Mouse (Mus musculus) embryonic facial prominence, embryonic 12.5 days (tissue): ENCODE data around the gene 4930503B20Rik. TPM values are rescaled to one million over a fixed set of nuclear protein-coding genes. Genes with fewer than 3 reads are reported as not detected.

Experiments
- ATAC-seq: fragments of 200-750 bp; cut with Nextera tagmentation; 2 replicates; pipeline ENCODE4 v1.8.0; 2017; ENCODE audit not compliant: insufficient number of reproducible peaks, insufficient read depth, low FRiP score, low TSS enrichment
- H3K27ac ChIP-seq: fragments of 300-500 bp; sonication (generic); 2 replicates; pipeline ENCODE4 v1.5.1; 2016; ENCODE audit warnings: mild to moderate bottlenecking
- H3K27me3 ChIP-seq: fragments of 300-500 bp; sonication (generic); 2 replicates; pipeline ENCODE4 v1.6.1; 2016; ENCODE audit warnings: mild to moderate bottlenecking, moderate library complexity
- H3K36me3 ChIP-seq: fragments of 300-500 bp; sonication (generic); 2 replicates; pipeline ENCODE4 v1.6.1; 2016; ENCODE audit warnings: mild to moderate bottlenecking
- H3K4me1 ChIP-seq: fragments of 300-500 bp; sonication (generic); 2 replicates; pipeline ENCODE4 v1.6.1; 2016
- H3K4me2 ChIP-seq: fragments of 300-500 bp; sonication (generic); replicated peaks from 2 replicates; pipeline ENCODE4 v1.6.1; 2016; ENCODE audit warnings: mild to moderate bottlenecking, moderate library complexity
- H3K4me3 ChIP-seq: fragments of 300-500 bp; sonication (generic); 2 replicates; pipeline ENCODE4 v1.5.1; 2016; ENCODE audit warnings: mild to moderate bottlenecking
- H3K9ac ChIP-seq: fragments of 300-500 bp; sonication (generic); 2 replicates; pipeline ENCODE4 v1.6.1; 2016; ENCODE audit warnings: mild to moderate bottlenecking, moderate library complexity
- H3K9me3 ChIP-seq: fragments of 300-500 bp; sonication (generic); 2 replicates; pipeline ENCODE4 v1.6.1; 2016; ENCODE audit warnings: mild to moderate bottlenecking, moderate library complexity
- WGBS: fragments of 180-500 bp; shearing (Covaris S2); methylation state at CpG from one replicate; pipeline ENCODE4 v1.1.7; 2016; 5-methylcytosine and 5-hydroxymethylcytosine counted together
- polyA plus RNA-seq: library from polyadenylated mRNA; unstranded; fragments of >200 nt; fragmentation: Nextera tagmentation; extraction: Ambion mirVana; gene quantifications from 2 replicates; pipeline ENCODE4 v1.2.1, GENCODE M21; 2016

Gene 4930503B20Rik
- polyA plus RNA-seq, 1 experiment from 2014 or later, result not detected

DNA sequence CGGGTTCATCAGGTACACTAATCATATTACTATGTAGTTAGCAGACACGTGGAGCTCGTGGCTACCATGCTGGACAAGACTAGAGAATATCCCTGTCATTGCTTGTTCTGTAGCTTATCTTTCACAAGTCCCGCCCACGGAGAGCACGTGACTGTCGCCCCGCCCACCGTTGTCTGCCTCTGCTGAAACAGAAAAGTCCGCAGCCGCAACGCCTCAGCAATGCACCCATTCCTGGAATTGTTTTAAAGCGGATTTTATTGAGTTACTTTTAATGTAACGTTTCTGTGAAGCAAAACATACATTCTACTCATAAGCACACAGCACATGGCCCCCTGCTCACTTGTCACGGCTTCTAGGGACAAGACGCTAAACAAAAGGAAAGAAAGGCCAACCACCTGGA lies 28.5 kb upstream of the 4930503B20Rik start:
- H3K4me1 ChIP-seq, result peaks cover 5% of the 10 kb centered on the region; the same call in 1 of the 2 replicates
- H3K36me3 ChIP-seq, result no peaks in the 10 kb centered on the region
- H3K27me3 ChIP-seq, result no peaks in the 10 kb centered on the region
- H3K4me3 ChIP-seq, result no peak overlapping the region
- no peak overlapping the region for H3K4me2 ChIP-seq
- no peak for ATAC-seq
- no peaks in the 10 kb centered on the region for H3K9me3 ChIP-seq
- WGBS, result 93% methylated on average over 16 of the region's 16 CpGs
- no peak overlapping the region for H3K27ac ChIP-seq
- H3K9ac ChIP-seq, result no peak overlapping the region

DNA sequence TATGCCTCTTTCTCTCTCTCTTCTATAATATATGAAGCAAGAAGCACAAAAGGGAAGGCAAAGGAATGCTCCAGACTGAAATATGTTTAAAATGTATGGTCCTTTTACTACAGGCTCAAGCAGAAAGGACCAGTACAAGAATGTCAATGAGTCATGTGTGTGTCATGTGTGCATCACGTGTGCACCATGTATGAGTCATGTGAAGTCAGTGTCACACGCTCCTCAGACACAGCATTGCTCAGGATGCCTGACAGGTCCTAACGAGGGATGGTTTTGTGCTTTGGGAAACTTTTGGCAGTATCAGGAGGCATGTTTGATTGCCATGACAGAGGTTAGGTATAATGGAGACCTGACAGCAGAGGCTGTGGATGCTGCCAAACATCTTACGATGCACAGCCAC lies 25.1 kb upstream of the 4930503B20Rik start:
- no peak for ATAC-seq
- H3K36me3 ChIP-seq, result no peaks in the 10 kb centered on the region
- H3K4me2 ChIP-seq, result no peak overlapping the region
- 90% methylated on average over 4 of the region's 4 CpGs for WGBS
- H3K9me3 ChIP-seq, result no peaks in the 10 kb centered on the region
- no peaks in the 10 kb centered on the region for H3K27me3 ChIP-seq
- no peaks in the 10 kb centered on the region for H3K4me1 ChIP-seq
- H3K9ac ChIP-seq, result no peak overlapping the region
- H3K4me3 ChIP-seq, result no peak overlapping the region
- H3K27ac ChIP-seq, result no peak overlapping the region

DNA sequence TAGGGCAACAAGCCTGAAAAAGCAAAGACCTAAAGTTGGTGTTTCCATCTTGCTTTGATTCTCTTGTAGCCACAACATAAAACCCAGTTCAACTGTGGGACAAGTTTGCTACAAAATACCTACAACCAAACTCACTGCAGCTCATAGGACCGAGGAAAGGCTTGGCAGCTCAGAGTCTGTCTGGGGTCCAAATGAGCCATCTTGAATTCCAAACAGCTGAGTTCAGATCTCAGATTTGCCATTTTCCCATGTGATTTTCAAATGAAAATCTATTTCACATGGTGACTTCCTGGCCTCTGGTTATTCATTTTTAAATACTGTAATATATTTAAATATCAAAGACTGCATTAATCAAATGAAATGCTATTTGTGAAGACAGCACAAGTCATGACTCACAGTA lies 24.0 kb upstream of the 4930503B20Rik start:
- H3K36me3 ChIP-seq, result no peaks in the 10 kb centered on the region
- 89% methylated on average over 1 of the region's 1 CpGs for WGBS
- no peaks in the 10 kb centered on the region for H3K9me3 ChIP-seq
- no peak overlapping the region for H3K4me2 ChIP-seq
- H3K9ac ChIP-seq, result no peak overlapping the region
- H3K27me3 ChIP-seq, result no peaks in the 10 kb centered on the region
- H3K4me3 ChIP-seq, result no peak overlapping the region
- H3K27ac ChIP-seq, result no peak overlapping the region
- H3K4me1 ChIP-seq, result no peaks in the 10 kb centered on the region
- no peak for ATAC-seq

DNA sequence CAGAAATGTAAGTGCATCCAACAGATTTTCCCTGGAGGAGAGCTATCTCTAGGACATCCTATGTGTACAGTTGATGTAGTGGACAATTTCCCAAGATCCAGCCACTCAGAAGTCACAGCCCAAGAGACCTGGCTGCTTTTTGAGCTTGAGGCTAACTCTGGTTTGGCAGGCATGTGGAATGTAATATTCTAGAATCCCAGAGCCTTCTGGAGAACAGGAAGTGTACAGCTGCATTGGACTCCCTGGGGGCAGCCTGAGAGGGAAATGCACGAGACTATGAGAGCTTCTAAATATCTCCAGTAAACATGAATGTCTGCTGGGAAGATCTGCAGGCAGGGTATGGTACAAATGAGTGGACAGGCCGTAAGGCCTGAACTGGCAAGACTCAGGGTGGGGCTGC lies 20.0 kb upstream of the 4930503B20Rik start:
- Histone ChIP-seq H3K4me1 (no peaks in the 10 kb centered on the region), H3K27me3 (no peaks in the 10 kb centered on the region), H3K4me3 (no peak overlapping the region), H3K9ac (no peak overlapping the region), H3K4me2 (no peak overlapping the region), H3K36me3 (no peaks in the 10 kb centered on the region), H3K9me3 (no peaks in the 10 kb centered on the region), H3K27ac (no peak overlapping the region)
- WGBS, result 58% methylated on average over 2 of the region's 2 CpGs
- no peak for ATAC-seq

DNA sequence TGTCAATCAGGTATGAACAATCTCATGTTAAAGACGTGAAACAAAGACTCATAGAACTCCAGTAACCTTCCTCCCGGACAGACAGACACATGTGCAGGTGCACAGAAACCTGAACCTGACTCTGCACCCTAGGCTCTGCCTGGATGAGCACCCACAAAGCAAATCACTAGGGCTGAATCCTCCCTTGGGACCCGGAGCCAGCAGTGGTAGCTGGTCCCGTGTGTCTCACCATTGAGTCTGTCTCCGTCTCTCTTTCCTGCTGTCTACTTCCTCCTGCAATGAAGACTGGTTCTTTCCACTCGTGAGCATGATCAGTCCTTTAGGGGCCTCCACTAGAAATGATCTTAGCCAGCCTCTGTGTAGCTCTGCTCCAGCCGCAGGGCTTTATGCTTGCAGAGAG lies 10.8 kb upstream of the 4930503B20Rik start:
- Histone ChIP-seq H3K36me3 (no peaks in the 10 kb centered on the region), H3K27me3 (no peaks in the 10 kb centered on the region), H3K27ac (no peak overlapping the region), H3K9me3 (no peaks in the 10 kb centered on the region), H3K4me3 (no peak overlapping the region), H3K4me2 (no peak overlapping the region), H3K4me1 (no peaks in the 10 kb centered on the region), H3K9ac (no peak overlapping the region)
- ATAC-seq, result no peak
- WGBS, result 77% methylated on average over 7 of the region's 7 CpGs

DNA sequence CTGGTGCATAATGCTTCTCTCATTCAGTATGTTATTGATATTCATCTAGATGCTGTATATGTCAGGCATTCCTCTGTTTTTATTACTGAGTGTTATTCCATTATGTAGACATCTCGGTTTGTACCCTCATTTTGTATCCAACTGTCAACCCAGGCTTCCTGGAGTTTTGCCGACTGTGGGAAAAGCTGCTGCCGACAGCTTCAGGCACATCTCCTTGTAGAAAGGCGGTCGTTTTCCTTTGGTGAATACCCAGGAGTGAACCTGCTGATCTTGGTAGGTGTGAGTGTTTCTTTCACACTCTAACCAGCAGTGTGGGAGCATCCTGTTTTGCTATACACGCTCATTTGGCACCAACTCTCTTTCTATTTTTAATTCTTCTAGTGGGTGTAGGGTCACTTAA lies 9.9 kb upstream of the 4930503B20Rik start:
- Histone ChIP-seq H3K9me3 (no peaks in the 10 kb centered on the region), H3K4me2 (no peak overlapping the region), H3K27ac (no peak overlapping the region), H3K9ac (no peak overlapping the region), H3K36me3 (no peaks in the 10 kb centered on the region), H3K4me3 (no peak overlapping the region), H3K27me3 (no peaks in the 10 kb centered on the region), H3K4me1 (no peaks in the 10 kb centered on the region)
- no peak for ATAC-seq
- 73% methylated on average over 6 of the region's 6 CpGs for WGBS

DNA sequence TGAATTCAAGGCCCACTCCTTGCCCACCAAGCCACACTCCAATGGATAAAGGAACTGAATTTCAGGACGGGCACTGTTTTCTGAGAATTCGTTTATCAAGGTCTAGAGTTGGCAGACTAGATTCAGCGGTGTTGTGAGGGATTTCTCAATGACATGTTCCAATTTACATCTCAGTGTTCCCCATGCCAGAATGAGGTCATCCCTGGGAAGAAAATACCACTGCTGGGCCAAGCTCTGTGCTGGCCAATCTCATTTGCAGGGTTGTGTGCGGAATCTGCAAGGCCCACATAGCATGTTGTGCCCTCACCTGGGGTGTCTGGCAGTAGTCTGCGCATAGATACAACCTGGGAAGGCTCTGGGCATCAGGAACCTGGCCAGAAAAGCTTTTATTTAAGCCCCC lies 8.2 kb upstream of the 4930503B20Rik start:
- H3K4me2 ChIP-seq, result no peak overlapping the region
- no peaks in the 10 kb centered on the region for H3K27me3 ChIP-seq
- 90% methylated on average over 5 of the region's 5 CpGs for WGBS
- no peaks in the 10 kb centered on the region for H3K4me1 ChIP-seq
- no peaks in the 10 kb centered on the region for H3K36me3 ChIP-seq
- H3K9ac ChIP-seq, result no peak overlapping the region
- H3K4me3 ChIP-seq, result no peak overlapping the region
- H3K27ac ChIP-seq, result no peak overlapping the region
- no peak for ATAC-seq
- H3K9me3 ChIP-seq, result no peaks in the 10 kb centered on the region

DNA sequence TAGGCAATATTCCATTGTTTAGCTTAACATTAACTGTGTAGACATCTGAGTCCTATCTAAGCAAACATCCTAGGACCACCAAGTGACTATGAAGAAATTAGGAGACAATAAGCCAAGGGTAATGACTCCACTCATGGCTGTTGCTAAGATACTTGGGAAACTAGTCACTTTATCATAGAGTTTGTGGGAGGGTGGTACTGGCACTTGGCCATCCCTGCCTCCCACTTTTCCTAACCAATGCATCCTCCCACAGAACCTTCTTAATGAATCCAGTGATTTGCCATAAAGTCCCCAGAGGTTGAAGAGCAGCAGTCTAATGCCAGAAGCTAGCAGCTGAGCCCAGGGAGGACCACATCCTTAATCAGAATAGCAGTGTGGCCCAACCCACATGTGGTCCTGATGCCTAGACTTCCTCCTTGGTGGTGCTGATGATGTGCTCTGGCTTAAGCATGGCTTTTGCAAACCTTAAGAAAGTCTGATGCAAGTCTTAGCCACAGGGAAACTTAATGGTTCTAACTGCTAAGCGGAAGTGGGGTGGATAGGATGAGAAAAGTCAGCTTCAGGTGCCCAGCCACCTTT lies 7.0 kb upstream of the 4930503B20Rik start:
- H3K4me1 ChIP-seq, result no peaks in the 10 kb centered on the region
- H3K4me2 ChIP-seq, result no peak overlapping the region
- H3K9me3 ChIP-seq, result no peaks in the 10 kb centered on the region
- ATAC-seq, result no peak
- 78% methylated on average over 1 of the region's 1 CpGs for WGBS
- no peaks in the 10 kb centered on the region for H3K36me3 ChIP-seq
- no peak overlapping the region for H3K4me3 ChIP-seq
- H3K9ac ChIP-seq, result no peak overlapping the region
- no peak overlapping the region for H3K27ac ChIP-seq
- no peaks in the 10 kb centered on the region for H3K27me3 ChIP-seq

DNA sequence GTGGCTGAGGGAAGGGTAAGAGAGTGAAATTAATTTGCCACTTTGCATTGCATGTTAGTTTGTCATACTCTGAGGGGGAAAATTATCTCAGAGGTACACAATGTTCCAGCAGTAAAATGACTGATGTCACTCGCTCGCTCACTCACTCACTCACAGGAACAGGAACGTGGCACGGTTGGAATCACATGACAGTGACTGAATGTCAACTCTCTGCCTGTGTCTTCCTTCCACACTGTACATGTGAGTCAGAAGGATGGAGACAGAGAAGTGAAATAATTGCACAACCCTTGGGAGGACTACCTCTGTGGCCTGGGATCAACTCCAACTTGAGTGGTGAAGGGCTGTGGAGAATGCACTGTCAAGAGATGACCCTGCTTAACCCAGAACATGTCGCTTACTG lies 6.3 kb upstream of the 4930503B20Rik start:
- Histone ChIP-seq H3K4me1 (no peaks in the 10 kb centered on the region), H3K9ac (no peak overlapping the region), H3K9me3 (no peaks in the 10 kb centered on the region), H3K4me3 (no peak overlapping the region), H3K27me3 (no peaks in the 10 kb centered on the region), H3K4me2 (no peak overlapping the region), H3K27ac (no peak overlapping the region), H3K36me3 (no peaks in the 10 kb centered on the region)
- no peak for ATAC-seq
- WGBS, result 88% methylated on average over 5 of the region's 5 CpGs

DNA sequence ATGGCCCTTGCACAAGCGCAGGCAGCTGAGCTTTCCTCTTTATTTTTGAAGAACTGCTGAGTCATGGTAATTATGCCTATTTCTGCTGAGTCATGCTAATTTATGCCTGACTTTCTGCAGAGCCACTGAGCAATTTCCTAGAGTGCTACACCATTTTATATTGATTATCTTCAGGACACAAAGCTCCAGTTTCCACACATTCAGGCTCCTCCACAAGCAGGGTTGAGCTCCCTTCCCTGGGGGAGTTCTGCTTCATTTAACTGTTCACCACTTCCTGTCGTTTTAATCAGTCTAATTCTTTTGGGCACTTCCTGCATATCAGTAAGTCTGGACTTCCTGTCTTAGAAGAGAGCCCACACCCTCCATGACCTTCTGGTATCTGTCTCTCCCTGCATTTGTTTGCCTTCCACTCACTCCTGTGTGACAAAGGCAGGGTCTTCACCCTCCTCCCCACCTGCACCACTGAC lies 4.0 kb upstream of the 4930503B20Rik start:
- no peaks in the 10 kb centered on the region for H3K36me3 ChIP-seq
- no peaks in the 10 kb centered on the region for H3K9me3 ChIP-seq
- H3K4me3 ChIP-seq, result no peak overlapping the region
- ATAC-seq, result no peak
- no peaks in the 10 kb centered on the region for H3K4me1 ChIP-seq
- H3K27ac ChIP-seq, result no peak overlapping the region
- 55% methylated on average over 2 of the region's 2 CpGs for WGBS
- no peak overlapping the region for H3K4me2 ChIP-seq
- H3K27me3 ChIP-seq, result no peaks in the 10 kb centered on the region
- H3K9ac ChIP-seq, result no peak overlapping the region

DNA sequence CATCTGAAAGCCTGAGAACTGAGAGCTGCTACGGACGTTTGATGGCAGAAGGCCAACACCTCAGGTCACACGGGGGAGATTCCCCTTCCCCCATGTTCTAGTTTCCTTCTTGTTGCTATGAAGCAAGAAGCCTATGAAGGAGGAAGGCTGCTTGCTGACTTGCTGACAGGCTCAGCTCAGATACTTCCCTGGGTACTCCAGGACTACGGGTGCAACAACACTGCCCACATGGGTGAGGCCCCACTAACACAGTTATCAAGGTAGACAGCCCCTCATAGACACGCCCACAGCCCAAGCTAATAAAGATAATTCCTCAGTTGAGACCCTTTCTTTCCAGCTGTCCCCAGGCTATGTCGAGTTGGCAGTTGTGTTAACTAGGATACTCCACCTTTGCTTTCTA lies 2.6 kb upstream of the 4930503B20Rik start:
- no peak overlapping the region for H3K4me3 ChIP-seq
- H3K27ac ChIP-seq, result no peak overlapping the region
- 82% methylated on average over 6 of the region's 6 CpGs for WGBS
- H3K27me3 ChIP-seq, result no peaks in the 10 kb centered on the region
- H3K9me3 ChIP-seq, result no peaks in the 10 kb centered on the region
- ATAC-seq, result no peak
- H3K36me3 ChIP-seq, result no peaks in the 10 kb centered on the region
- no peak overlapping the region for H3K4me2 ChIP-seq
- no peak overlapping the region for H3K9ac ChIP-seq
- H3K4me1 ChIP-seq, result 0 out of 2 replicates have a peak, but pooled peaks cover 5% of the 10 kb centered on the region

DNA sequence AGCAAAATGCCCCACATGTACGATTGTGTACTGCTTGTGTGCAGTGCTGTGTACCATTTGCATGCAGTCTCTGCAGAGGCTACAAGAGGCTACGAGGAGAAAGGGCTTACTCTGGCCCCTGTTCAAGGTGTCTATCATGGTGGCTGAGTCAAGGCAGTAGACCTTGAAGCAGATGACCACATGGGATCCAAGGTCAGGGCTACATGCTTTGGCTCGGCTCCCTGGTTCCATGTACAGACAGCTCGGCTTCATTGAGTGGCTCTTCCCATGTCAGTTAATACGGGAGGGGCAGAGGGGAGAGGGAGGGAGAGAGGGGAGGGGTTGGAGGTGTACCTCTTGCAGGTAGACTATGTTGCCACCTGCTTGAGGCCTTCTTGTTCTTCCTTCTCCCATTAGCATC lies 1.3 kb upstream of the 4930503B20Rik start:
- no peaks in the 10 kb centered on the region for H3K27me3 ChIP-seq
- no peaks in the 10 kb centered on the region for H3K9me3 ChIP-seq
- no peak overlapping the region for H3K4me3 ChIP-seq
- 0 out of 2 replicates have a peak, but pooled peaks cover 5% of the 10 kb centered on the region for H3K4me1 ChIP-seq
- H3K4me2 ChIP-seq, result no peak overlapping the region
- no peak overlapping the region for H3K9ac ChIP-seq
- H3K27ac ChIP-seq, result no peak overlapping the region
- H3K36me3 ChIP-seq, result no peaks in the 10 kb centered on the region
- WGBS, result 89% methylated on average over 5 of the region's 5 CpGs
- ATAC-seq, result no peak

DNA sequence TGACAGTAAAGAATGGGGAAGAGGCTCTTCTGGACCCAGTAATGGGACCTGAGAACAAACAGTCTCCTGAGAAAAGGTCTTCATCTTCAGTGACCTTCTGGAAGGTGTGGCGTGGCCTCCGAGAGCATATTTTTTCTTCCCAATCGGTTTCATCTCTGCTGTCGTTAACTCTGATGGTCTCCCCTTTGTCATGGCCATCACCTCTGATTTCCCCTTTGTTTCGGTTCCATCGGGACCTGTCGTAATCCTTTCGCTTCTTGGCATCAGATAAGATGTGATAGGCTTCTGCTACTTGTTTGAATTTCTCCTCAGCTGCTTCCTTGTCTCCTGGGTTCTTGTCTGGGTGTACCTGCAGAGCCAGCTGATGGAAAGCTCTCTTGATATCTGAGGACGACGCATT lies 401 bp downstream of the 4930503B20Rik start:
- no peak for ATAC-seq

More for the DNA sequence above, 401 bp downstream of the 4930503B20Rik start:
- H3K36me3 ChIP-seq, result no peaks in the 10 kb centered on the region
- WGBS, result 91% methylated on average over 10 of the region's 10 CpGs
- no peak overlapping the region for H3K27ac ChIP-seq
- no peak overlapping the region for H3K4me2 ChIP-seq
- H3K4me3 ChIP-seq, result no peak overlapping the region
- no peak overlapping the region for H3K9ac ChIP-seq
- 0 out of 2 replicates have a peak, but pooled peaks cover 5% of the 10 kb centered on the region for H3K4me1 ChIP-seq
- H3K27me3 ChIP-seq, result no peaks in the 10 kb centered on the region
- H3K9me3 ChIP-seq, result no peaks in the 10 kb centered on the region
